Mouse (Mus musculus) adipocyte (in vitro differentiated cells): Measurements from ENCODE around the gene Ptgdr2.

ENCODE experiments used
- DNase-seq: peaks from one replicate; pipeline ENCODE4 v3.0.0-alpha.2; 2016; ENCODE audit warnings: low spot score

Ptgdr2 gene

GRCm38 (mm10) chr19:10935029-10935428 lies 1.9 kb upstream of the Ptgdr2 start:
- DNase-seq: no peak

DNA sequence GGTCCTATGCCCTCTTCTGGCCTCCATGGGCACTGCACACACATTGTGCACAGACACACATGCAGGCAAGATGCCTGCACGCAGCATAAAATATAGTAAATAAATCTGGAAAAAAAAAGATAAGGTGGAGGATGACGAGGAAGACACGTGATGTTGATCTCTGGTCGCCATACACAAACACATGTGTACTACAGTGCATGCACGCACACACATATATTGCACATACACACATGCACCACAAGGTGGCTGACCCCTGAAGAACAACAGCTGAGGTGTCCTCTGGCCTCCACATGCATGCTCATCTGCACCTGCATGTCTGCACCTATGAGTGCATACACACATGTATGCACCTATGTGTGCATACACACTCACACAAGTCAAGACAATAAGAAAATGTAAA lies 883 bp upstream of the Ptgdr2 start:
- DNase-seq: no peak

DNA sequence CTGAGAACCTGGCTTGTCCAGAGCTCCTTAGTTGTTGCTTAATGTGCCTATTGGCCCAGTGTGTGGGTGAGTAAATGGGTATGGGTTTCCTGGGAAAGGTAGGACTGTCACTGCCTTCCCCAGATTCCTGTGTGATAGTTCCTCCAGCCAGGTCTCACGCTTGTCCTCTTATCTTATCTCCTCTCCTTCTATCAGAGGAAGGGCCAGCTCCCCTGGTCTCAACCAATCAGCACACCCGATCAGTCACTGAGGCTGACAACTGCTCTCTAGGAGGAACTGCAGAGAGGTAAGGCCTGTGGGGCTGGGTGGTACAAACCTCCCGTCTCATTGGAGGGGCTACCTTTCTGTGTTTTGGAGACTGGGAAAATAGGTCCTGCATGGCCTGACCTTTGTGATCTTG lies 1.8 kb downstream of the Ptgdr2 start:
- DNase-seq: no peak

- no peak for DNase-seq
Observed at GRCm38 (mm10) chr19:10940097-10940800, 3.3 kb downstream of the Ptgdr2 start.

DNA sequence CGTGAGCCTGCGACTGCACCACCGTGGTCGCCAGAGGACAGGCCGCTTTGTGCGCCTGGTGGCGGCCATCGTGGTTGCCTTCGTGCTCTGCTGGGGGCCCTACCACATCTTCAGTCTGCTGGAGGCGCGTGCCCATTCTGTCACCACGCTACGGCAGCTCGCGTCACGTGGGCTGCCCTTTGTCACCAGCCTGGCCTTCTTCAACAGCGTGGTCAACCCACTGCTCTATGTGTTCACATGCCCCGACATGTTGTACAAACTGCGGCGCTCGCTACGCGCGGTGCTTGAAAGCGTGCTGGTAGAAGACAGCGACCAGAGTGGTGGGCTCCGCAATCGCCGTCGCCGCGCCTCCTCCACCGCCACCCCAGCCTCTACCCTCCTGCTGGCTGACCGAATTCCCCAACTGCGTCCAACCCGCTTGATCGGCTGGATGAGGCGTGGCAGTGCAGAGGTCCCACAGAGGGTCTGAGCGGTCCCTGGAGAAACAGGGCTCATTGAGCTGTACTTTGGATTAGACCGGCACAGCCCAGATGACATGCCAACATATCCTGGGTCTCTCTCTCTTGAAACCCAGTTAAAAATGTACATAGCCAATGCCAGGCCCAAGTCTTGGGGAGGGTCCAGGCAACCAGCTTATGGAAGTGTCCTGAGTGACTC lies 4.0 kb downstream of the Ptgdr2 start:
- DNase-seq: no peak

- no peak for DNase-seq
Observed at GRCm38 (mm10) chr19:10943955-10944354, 7.0 kb downstream of the Ptgdr2 start.

GRCm38 (mm10) chr19:10946506-10946905 lies 9.5 kb downstream of the Ptgdr2 start:
- no peak for DNase-seq

- DNase-seq: no peak
Observed at GRCm38 (mm10) chr19:10947219-10947618, 10.3 kb downstream of the Ptgdr2 start.

- no peak for DNase-seq
Observed at GRCm38 (mm10) chr19:10948416-10948815, 11.5 kb downstream of the Ptgdr2 start.

GRCm38 (mm10) chr19:10949112-10949511 lies 12.2 kb downstream of the Ptgdr2 start, which contains the start of gene Ccdc86:
Ccdc86 (minus strand) TSS chr19:10949266.
- DNase-seq: peak; percentile 99

DNA sequence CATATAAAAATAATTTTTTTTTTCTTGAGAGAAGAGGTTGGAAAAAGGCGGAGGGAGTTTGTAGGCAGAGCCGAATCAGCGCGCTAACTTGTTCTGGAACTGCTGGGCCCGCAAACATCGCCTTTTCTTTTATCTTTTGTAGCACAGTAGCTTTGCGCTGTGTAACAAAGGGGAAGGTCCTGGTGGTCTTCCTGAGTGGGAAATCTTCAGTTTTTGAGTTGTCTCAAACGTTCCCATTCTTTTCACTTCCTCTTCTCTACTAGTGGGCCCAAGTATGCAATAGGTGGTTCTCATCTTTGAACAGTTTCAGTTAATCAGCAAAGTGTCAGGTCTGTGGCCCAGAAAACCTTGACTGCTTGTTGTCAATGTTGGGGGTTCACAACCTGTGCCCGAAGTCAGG lies 12.6 kb downstream of the Ptgdr2 start:
- no peak for DNase-seq

DNA sequence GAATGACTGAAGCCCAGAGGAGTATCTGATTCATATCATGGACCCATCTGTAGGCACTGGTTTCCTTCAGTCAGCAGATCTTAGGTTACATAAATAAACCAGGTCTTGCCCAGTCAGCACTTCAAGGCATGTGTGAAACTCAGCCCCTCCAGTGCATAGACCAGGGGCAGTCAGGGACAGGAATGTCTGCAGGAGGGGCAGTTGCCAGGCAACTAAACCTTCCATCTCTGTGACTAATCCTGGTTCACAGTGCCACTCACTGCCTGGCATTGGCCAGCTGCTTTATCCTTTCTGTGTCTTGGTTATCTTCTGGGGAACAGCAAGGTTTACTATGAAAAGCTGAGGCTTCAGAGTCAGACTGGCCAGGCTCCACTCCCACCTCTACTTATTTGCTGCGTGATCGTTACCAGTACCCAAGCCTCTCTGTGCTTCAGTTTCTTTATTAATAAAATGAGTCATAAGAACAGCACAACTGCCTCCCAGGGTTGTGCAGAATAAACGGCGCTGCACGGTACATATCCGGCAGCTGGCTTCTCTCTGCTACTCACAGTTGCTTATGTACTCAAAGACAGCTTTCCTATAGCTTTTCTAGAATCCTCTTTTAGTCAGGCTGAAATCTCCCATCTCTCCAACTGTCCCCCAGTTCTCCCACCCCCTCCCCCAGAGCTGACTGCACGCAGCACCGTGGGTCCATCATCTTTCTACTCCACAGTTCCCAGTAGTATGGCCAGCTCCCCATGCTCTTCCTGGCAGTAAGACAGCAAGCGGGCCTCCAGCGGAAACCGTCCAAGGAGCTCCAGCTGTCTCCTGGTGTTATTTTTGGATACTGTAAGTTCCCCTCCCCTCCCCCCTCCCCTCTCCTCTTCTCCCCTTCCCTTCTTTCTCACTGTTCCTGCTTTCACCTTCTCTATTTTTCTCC lies 15.3 kb downstream of the Ptgdr2 start:
- no peak for DNase-seq

DNA sequence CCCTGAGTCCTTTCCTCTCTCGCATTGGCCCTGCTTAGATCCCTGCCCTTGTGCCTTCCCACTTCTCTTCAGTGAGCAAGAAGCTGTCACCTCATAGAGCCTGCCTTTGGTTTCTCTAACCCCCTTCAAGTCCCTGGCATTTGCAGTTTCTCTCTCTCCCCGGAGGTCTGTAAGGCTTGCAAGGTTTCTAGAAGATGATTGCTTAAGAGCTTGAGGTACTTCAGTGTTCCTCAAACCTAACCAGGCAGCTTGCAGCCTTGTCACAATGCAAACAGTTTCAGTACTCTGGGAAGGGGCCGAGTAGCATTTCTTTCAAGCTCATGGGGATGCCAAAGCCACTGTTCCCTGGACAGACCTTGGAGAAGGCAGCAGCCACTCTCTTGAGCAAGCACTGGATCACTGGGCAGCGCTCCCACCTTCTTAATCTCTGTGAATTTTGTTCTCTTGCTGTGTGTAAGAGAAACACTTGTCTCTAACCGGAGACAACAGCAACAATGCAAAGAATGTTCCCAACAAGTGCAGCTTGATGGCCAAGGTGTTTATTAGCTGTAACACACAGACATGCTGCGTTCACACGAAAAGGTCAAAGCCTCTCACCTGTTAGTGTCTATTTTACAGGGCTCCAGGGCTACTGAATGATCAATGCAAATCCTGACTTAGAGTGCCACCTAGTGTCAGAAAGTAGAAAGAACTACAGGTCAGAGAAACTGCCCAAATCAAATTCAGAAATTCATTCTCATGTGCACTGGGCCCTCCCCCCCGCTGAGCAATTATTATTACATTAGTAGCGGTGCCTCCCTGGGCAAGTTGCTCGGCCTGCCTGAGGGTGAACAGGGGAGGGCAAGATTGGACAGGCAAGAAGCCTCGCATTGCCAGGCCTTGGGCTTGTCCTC lies 22.4 kb downstream of the Ptgdr2 start:
- DNase-seq: peak; percentile 87

GRCm38 (mm10) chr19:10959978-10960346 lies 23.0 kb downstream of the Ptgdr2 start:
- no peak for DNase-seq

DNA sequence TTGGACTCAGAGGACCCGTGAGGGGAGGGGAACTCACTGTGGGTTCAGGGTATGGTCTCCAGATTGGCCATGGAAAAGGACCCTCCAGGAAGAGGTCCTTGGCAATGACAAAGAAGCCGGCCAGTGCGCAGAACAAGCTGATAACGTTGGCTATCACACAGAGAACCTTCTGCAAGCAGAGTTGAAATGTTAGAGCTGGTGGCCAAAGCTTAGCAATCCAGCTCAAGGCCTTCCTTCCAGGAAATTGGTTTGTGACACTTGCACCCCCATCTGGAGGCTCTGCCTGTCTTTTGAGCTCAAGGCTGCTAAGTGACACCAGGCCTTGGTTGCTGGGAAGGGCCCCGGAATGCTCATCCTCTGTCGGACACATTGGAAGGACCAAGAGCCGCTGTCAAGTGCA lies 28.8 kb downstream of the Ptgdr2 start:
- no peak for DNase-seq

- no peak for DNase-seq
Observed at GRCm38 (mm10) chr19:10968578-10968977, 31.6 kb downstream of the Ptgdr2 start.

DNA sequence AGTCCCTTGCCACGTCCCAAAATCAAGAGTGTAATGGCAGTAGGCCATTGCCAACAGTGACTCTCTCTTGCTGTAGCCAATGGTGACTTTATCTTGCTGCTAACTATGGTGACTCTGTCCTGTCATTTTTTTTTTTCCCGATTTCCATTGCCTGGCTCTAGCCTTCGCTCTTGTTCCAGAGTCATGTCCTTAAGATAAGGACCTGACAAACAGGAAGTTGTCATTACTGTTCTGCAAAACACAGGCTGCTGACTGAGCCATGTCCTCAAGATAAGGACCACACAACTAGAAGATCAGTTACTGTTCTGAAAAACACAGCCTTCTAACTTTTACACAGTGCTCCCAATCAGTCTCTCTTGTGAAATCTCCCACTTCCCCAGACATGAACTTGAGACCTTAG lies 33.5 kb downstream of the Ptgdr2 start:
- no peak for DNase-seq

DNA sequence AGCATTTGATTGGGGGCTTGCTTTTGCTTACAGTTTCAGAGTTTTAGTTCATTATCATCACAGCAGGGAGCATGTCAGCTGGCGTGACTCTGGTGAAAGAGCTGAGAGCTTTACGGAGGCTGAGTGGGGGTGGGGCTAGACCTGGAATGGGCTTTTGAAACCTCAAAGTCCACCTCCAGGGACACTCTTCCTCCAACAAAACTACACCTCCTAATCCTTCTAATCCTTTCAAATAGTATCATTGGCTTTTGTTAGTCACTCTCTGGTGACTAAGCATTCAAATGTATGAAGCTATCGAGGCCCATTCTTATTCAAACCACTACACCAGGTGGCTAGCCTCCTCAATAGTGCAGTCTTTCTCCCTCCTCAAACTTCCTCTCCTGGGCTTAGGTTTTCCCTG lies 35.7 kb downstream of the Ptgdr2 start:
- no peak for DNase-seq

DNA sequence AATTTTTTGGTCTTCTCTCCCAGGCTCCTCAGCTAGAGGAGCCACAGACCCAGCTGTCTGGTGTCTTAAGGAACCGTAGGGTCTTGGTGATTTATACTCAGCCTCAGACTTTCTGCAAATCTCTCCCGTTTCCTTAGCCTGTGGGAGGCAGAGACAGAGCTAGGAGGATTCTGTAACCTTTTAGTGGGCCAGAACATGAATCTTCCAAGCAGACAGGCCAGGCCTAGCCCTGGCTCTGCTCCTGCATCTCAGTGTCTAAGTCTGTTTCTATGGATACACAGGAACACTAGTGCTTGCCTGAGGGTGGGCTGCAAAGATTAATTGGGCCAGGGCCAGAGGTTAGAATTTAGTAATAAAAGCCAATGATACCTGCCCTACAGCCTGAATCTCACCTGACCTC lies 36.2 kb downstream of the Ptgdr2 start:
- DNase-seq: no peak

DNA sequence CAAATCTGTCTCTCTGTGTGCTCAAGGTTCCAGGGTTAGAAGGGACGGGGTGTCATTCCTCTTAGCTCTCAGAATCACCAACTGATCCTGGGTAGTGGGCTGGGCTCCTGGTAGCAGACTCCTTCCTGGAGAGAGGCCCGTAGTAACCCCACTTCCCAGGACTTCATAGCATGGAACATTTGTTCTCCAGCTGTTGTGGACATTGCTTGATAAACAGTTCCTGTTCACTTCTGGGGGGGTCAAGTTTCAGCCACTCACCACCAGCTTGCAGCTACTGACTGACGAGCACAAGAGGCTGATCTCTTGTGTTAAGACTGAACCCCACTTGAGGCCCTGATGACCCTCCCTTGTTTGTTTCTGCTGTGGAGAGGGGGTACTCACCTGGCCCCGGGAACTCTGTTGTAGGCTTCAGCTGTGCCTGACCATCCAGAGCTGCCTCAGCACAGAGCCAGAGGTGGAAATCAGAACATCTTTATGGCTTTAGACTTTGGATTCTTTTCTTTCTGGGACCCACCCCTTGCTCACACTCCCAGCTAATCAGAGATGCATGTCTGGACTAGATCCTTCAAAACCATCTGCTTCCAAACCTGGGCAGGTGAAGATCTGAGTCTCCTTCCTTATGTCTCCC lies 37.4 kb downstream of the Ptgdr2 start, which contains the start of gene Ms4a10:
Gene Ms4a10 (minus strand): TSS at position 433 of the 628 bp plus-strand sequence.
- no peak for DNase-seq

GRCm38 (mm10) chr19:10975187-10975586 lies 38.2 kb downstream of the Ptgdr2 start:
- no peak for DNase-seq
